Mouse (Mus musculus): ENCODE measurements at regions not wholly inside any gene's neighbourhood (a gene's known extent, or its start where the extent isn't known, plus 50 kb on each side); places are given as distances from the start of the nearest gene placed in this dataset.
A peak's percentile ranks its signal among the peaks of the same experiment; 100 is the strongest.

GRCm38 (mm10) chr8:116116625-116117024 is 388.1 kb upstream of the Dynlrb2 start:
- no peak overlapping the region for H3K27ac ChIP-seq (replicated peaks)
- no peak overlapping the region for H3K4me2 ChIP-seq (replicated peaks)
- WGBS, result 57% methylated on average over 7 of the region's 7 CpGs

DNA sequence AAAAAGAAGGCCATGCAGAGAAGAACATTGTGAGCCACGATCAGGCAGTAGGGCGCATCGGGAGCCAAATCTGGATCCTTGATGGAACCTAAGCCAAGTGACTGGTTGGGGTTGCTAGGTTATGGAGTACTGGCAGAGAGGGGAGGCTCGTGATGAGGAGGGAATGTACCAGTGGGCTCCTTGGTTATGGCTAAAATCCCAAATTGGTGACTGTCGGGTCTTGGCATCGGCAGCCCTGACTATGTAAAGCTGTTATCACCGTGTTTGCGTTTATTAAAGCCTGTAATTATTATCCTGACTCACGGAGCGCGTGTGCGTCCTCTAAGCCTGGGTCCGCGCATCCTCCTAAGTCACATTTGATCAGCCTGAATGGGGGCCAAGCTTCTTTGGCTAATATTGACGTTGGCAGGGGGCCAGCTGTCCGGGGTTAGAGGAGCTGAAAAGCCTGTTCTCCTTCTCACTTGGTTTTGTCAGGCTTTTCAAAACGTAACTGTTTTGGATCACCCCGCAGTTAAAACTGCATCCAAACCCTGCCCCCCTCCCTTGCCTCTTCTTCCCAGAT is 388.9 kb upstream of the Dynlrb2 start:
- WGBS, result 21% methylated on average over 18 of the region's 18 CpGs
- no peak overlapping the region; the same call in 1 of the 2 replicates for H3K27ac ChIP-seq (replicated peaks)
- H3K27me3 ChIP-seq, result no peaks in the 10 kb centered on the region
- no peaks in the 10 kb centered on the region for H3K9me3 ChIP-seq (replicated peaks)
- no peaks in the 10 kb centered on the region for H3K36me3 ChIP-seq
- ATAC-seq (ENCODE audit: insufficient number of reproducible peaks, low FRiP score, low TSS enrichment, low read depth), result peak; percentile 81; the same call in 1 of the 2 replicates
- no peak overlapping the region for H3K4me3 ChIP-seq (replicated peaks)
- H3K4me1 ChIP-seq, result peaks cover 27% of the 10 kb centered on the region
- peak overlapping the region; percentile 21; the same call in 1 of the 2 replicates for H3K4me2 ChIP-seq (replicated peaks)
- no peak overlapping the region for H3K9ac ChIP-seq

More at GRCm38 (mm10) chr8:116116625-116117024, 388.1 kb upstream of the Dynlrb2 start:
- no peak overlapping the region for H3K4me3 ChIP-seq (replicated peaks)
- no peaks in the 10 kb centered on the region for H3K27me3 ChIP-seq
- no peaks in the 10 kb centered on the region for H3K9me3 ChIP-seq (replicated peaks)
- no peak for ATAC-seq (ENCODE audit: insufficient number of reproducible peaks, low FRiP score, low TSS enrichment, low read depth)
- H3K36me3 ChIP-seq, result no peaks in the 10 kb centered on the region
- no peak overlapping the region for H3K9ac ChIP-seq
- H3K4me1 ChIP-seq, result peaks cover 27% of the 10 kb centered on the region

- Histone ChIP-seq H3K9me3 (replicated peaks) (no peaks in the 10 kb centered on the region), H3K27ac (replicated peaks) (no peak overlapping the region), H3K9ac (no peak overlapping the region), H3K4me3 (replicated peaks) (no peak overlapping the region), H3K36me3 (no peaks in the 10 kb centered on the region), H3K4me1 (peaks cover 20% of the 10 kb centered on the region), H3K4me2 (replicated peaks) (no peak overlapping the region), H3K27me3 (no peaks in the 10 kb centered on the region)
- ATAC-seq (ENCODE audit: insufficient number of reproducible peaks, low FRiP score, low TSS enrichment, low read depth), result no peak
- 60% methylated on average over 2 of the region's 2 CpGs for WGBS
Measured at GRCm38 (mm10) chr8:116114978-116115377, 389.8 kb upstream of the Dynlrb2 start.

GRCm38 (mm10) chr8:116114502-116114901 is 390.3 kb upstream of the Dynlrb2 start:
- no peak overlapping the region for H3K4me3 ChIP-seq (replicated peaks)
- H3K27me3 ChIP-seq, result no peaks in the 10 kb centered on the region
- H3K4me2 ChIP-seq (replicated peaks), result no peak overlapping the region
- H3K36me3 ChIP-seq, result no peaks in the 10 kb centered on the region
- no peak for ATAC-seq (ENCODE audit: insufficient number of reproducible peaks, low FRiP score, low TSS enrichment, low read depth)
- 85% methylated on average over 2 of the region's 2 CpGs for WGBS
- no peak overlapping the region for H3K27ac ChIP-seq (replicated peaks)
- H3K9me3 ChIP-seq (replicated peaks), result no peaks in the 10 kb centered on the region
- H3K4me1 ChIP-seq, result peaks cover 16% of the 10 kb centered on the region
- H3K9ac ChIP-seq, result no peak overlapping the region

- WGBS, result 47% methylated on average over 12 of the region's 12 CpGs
- Histone ChIP-seq H3K36me3 (no peaks in the 10 kb centered on the region), H3K9me3 (replicated peaks) (no peaks in the 10 kb centered on the region), H3K4me3 (replicated peaks) (no peak overlapping the region), H3K4me1 (peaks cover 11% of the 10 kb centered on the region), H3K27ac (replicated peaks) (no peak overlapping the region), H3K27me3 (no peaks in the 10 kb centered on the region), H3K9ac (no peak overlapping the region), H3K4me2 (replicated peaks) (no peak overlapping the region)
- ATAC-seq (ENCODE audit: insufficient number of reproducible peaks, low FRiP score, low TSS enrichment, low read depth), result no peak
Measured at GRCm38 (mm10) chr8:116111168-116111567, 393.6 kb upstream of the Dynlrb2 start.

DNA sequence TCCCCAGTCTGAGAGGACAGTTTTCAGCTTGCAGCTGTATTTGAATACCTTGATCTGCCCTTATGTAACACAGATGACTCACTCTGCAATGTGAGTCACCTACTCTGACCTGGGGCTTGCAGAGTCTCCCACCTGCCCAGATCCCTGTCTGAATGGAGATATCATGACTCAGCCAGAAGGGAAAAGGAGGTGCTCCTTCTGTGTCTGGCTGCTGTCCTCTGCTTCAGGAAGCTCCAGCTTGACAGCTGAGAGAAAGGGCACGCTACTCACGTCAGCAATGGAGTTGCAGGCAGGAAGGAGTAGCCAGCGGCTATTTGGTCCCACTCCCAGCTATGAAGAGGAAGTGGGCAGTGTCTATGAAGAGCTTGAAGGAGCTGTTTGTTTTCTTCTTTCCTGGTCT is 389.1 kb upstream of the Maf start:
- Histone ChIP-seq H3K9ac (no peak overlapping the region), H3K36me3 (no peaks in the 10 kb centered on the region), H3K4me1 (0 out of 2 replicates have a peak, but pooled peaks cover 5% of the 10 kb centered on the region), H3K9me3 (replicated peaks) (no peaks in the 10 kb centered on the region), H3K27ac (replicated peaks) (no peak overlapping the region), H3K4me2 (replicated peaks) (no peak overlapping the region), H3K27me3 (no peaks in the 10 kb centered on the region), H3K4me3 (replicated peaks) (no peak overlapping the region)
- WGBS, result 25% methylated on average over 3 of the region's 3 CpGs
- no peak for ATAC-seq (ENCODE audit: insufficient number of reproducible peaks, low FRiP score, low TSS enrichment, low read depth)

GRCm38 (mm10) chr8:116083156-116083555 is 375.6 kb upstream of the Maf start:
- Histone ChIP-seq H3K4me2 (replicated peaks) (no peak overlapping the region), H3K4me3 (replicated peaks) (no peak overlapping the region), H3K27ac (replicated peaks) (no peak overlapping the region), H3K9me3 (replicated peaks) (no peaks in the 10 kb centered on the region), H3K4me1 (no peaks in the 10 kb centered on the region), H3K36me3 (no peaks in the 10 kb centered on the region), H3K9ac (no peak overlapping the region), H3K27me3 (no peaks in the 10 kb centered on the region)
- ATAC-seq (ENCODE audit: insufficient number of reproducible peaks, low FRiP score, low TSS enrichment, low read depth), result no peak
- 90% methylated on average over 2 of the region's 2 CpGs for WGBS

GRCm38 (mm10) chr8:116078849-116079407 is 371.3 kb upstream of the Maf start:
- H3K4me3 ChIP-seq (replicated peaks), result no peak overlapping the region
- H3K4me1 ChIP-seq, result no peaks in the 10 kb centered on the region
- H3K9ac ChIP-seq, result no peak overlapping the region
- H3K27me3 ChIP-seq, result no peaks in the 10 kb centered on the region
- WGBS, result 38% methylated on average over 5 of the region's 5 CpGs
- peak; percentile 75 for ATAC-seq (ENCODE audit: insufficient number of reproducible peaks, low FRiP score, low TSS enrichment, low read depth)
- H3K4me2 ChIP-seq (replicated peaks), result no peak overlapping the region
- peak overlapping the region; percentile 63; the same call in 1 of the 2 replicates for H3K27ac ChIP-seq (replicated peaks)
- no peaks in the 10 kb centered on the region for H3K9me3 ChIP-seq (replicated peaks)
- no peaks in the 10 kb centered on the region for H3K36me3 ChIP-seq

DNA sequence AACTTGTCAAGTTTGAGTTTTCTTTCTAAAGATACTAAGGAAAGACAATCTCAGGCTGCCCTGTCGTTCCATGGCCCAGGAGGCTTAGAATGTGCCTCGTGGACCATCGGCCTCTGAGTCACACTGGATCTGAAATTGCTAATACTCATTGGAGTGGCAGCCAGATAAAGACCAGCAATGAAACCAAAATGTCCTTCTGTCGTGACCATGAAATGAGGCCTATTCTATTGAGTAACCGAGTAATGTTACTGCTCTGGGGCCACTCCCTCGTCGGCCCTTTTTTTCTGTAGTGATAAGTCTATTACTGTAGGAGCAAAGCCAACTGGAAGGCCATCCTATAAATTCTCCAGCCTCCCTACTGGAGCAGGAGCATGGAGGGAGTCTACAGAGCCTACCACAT is 363.9 kb upstream of the Maf start:
- no peak for ATAC-seq (ENCODE audit: insufficient number of reproducible peaks, low FRiP score, low TSS enrichment, low read depth)

GRCm38 (mm10) chr8:116069538-116069937 is 361.9 kb upstream of the Maf start:
- Histone ChIP-seq H3K9ac (no peak overlapping the region), H3K27me3 (no peaks in the 10 kb centered on the region), H3K4me3 (replicated peaks) (no peak overlapping the region), H3K27ac (replicated peaks) (no peak overlapping the region), H3K4me1 (no peaks in the 10 kb centered on the region), H3K36me3 (no peaks in the 10 kb centered on the region), H3K4me2 (replicated peaks) (no peak overlapping the region), H3K9me3 (replicated peaks) (no peaks in the 10 kb centered on the region)
- no peak for ATAC-seq (ENCODE audit: insufficient number of reproducible peaks, low FRiP score, low TSS enrichment, low read depth)
- 82% methylated on average over 3 of the region's 3 CpGs for WGBS

More for the DNA sequence above, 363.9 kb upstream of the Maf start:
- no peaks in the 10 kb centered on the region for H3K4me1 ChIP-seq
- H3K27me3 ChIP-seq, result no peaks in the 10 kb centered on the region
- no peak overlapping the region for H3K4me2 ChIP-seq (replicated peaks)
- no peak overlapping the region for H3K27ac ChIP-seq (replicated peaks)
- H3K4me3 ChIP-seq (replicated peaks), result no peak overlapping the region
- no peaks in the 10 kb centered on the region for H3K9me3 ChIP-seq (replicated peaks)
- no peaks in the 10 kb centered on the region for H3K36me3 ChIP-seq
- WGBS, result 88% methylated on average over 7 of the region's 7 CpGs
- no peak overlapping the region for H3K9ac ChIP-seq

DNA sequence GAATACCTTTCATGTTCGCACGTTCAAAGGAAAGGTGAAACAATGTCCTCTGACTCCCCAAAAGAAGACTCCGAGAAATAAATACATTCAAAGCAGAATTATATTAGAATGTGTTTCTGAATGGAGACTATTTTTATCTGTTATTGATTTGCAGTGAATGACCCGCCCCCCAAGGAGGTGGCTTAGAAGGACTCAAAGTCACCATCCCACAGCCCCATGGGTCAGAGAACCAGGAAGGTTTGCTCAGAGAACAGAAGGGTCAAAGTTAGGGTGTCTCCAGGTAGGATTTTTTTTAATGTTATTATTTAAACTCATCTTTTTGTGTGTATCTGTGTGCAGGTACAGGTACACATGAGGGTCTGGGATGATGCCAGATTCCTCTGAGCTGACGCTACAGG is 360.4 kb upstream of the Maf start:
- WGBS, result 89% methylated on average over 5 of the region's 5 CpGs
- Histone ChIP-seq H3K4me2 (replicated peaks) (no peak overlapping the region), H3K9me3 (replicated peaks) (no peaks in the 10 kb centered on the region), H3K9ac (no peak overlapping the region), H3K4me3 (replicated peaks) (no peak overlapping the region), H3K4me1 (no peaks in the 10 kb centered on the region), H3K36me3 (no peaks in the 10 kb centered on the region), H3K27ac (replicated peaks) (no peak overlapping the region), H3K27me3 (no peaks in the 10 kb centered on the region)
- ATAC-seq (ENCODE audit: insufficient number of reproducible peaks, low FRiP score, low TSS enrichment, low read depth), result no peak
